In genomic region chr14:12341075-12341788, GRCm38 (mm10) we compare ENCODE assay signal across 8 mouse cellular contexts. TPM values are rescaled to one million over a fixed set of nuclear protein-coding genes. Genes with fewer than 3 reads are reported as not detected.
DNase-seq lines count a peak whose midpoint lies in the region; ATAC-seq lines count a peak whose summit lies in the region.

No protein-coding gene starts in this region.

- ATAC-seq in hindbrain, embryonic 11.5 days (ENCODE audit: low FRiP score), result peak; percentile 25; the same call in 1 of the 2 replicates
- ATAC-seq in hindbrain, embryonic 14.5 days (ENCODE audit: low FRiP score), result no peak
- ATAC-seq in forebrain, embryonic 13.5 days, result no peak
- ATAC-seq in megakaryocyte progenitor cell, adult 5-6 weeks (replicated peaks; ENCODE audit: poor library complexity), result peak; percentile 69

- no peaks in the 10 kb centered on the region for H3K36me3 ChIP-seq in hindbrain, embryonic 11.5 days (ENCODE audit: control insufficient read depth, insufficient read depth, low read length)
- H3K36me3 ChIP-seq in hindbrain, embryonic 14.5 days (replicated peaks; ENCODE audit: control insufficient read depth, insufficient read depth), result no peaks in the 10 kb centered on the region
- H3K36me3 ChIP-seq in forebrain, embryonic 13.5 days (ENCODE audit: poor library complexity, severe bottlenecking), result peaks cover 6% of the 10 kb centered on the region; the same call in 1 of the 2 replicates

- H3K4me1 ChIP-seq in hindbrain, embryonic 11.5 days (replicated peaks; ENCODE audit: control insufficient read depth, insufficient read depth, low read length), result no peaks in the 10 kb centered on the region; the same call in 1 of the 2 replicates
- H3K4me1 ChIP-seq in hindbrain, embryonic 14.5 days (replicated peaks; ENCODE audit: control insufficient read depth, insufficient read depth, low read length), result no peaks in the 10 kb centered on the region
- peaks cover 74% of the 10 kb centered on the region for H3K4me1 ChIP-seq in forebrain, embryonic 13.5 days

- H3K4me2 ChIP-seq in hindbrain, embryonic 11.5 days (replicated peaks; ENCODE audit: low read depth, low read length), result no peak overlapping the region
- H3K4me2 ChIP-seq in hindbrain, embryonic 14.5 days (replicated peaks), result no peak overlapping the region
- H3K4me2 ChIP-seq in forebrain, embryonic 13.5 days, result peak overlapping the region; percentile 60

- H3K27me3 ChIP-seq in hindbrain, embryonic 11.5 days (ENCODE audit: control insufficient read depth, insufficient read depth, low read length), result peaks cover 94% of the 10 kb centered on the region
- H3K27me3 ChIP-seq in hindbrain, embryonic 14.5 days (ENCODE audit: control insufficient read depth, insufficient read depth, low read length), result peaks cover 96% of the 10 kb centered on the region
- peaks cover 79% of the 10 kb centered on the region for H3K27me3 ChIP-seq in forebrain, embryonic 13.5 days

- no peak overlapping the region for H3K4me3 ChIP-seq in hindbrain, embryonic 11.5 days (ENCODE audit: low read depth, low read length)
- no peak overlapping the region for H3K4me3 ChIP-seq in hindbrain, embryonic 14.5 days (replicated peaks; ENCODE audit: low read length)
- H3K4me3 ChIP-seq in forebrain, embryonic 13.5 days, result peak overlapping the region; percentile 61

- peak; percentile 62 for DNase-seq in hindbrain, embryonic 11.5 days (ENCODE audit: low spot score)
- DNase-seq in hindbrain, embryonic 14.5 days (ENCODE audit: low spot score), result no peak
- DNase-seq in R1 (ENCODE audit: low read depth, low spot score), result peak; percentile 33
- no peak for DNase-seq in urinary bladder, postnatal 25 days (ENCODE audit: low spot score)
- DNase-seq in cerebellum, adult 9-11 months, result no peak
- DNase-seq in cerebellum, adult 8-10 months, result no peak

- no peak overlapping the region for H3K9ac ChIP-seq in hindbrain, embryonic 11.5 days (ENCODE audit: low read depth, low read length)
- no peak overlapping the region for H3K9ac ChIP-seq in hindbrain, embryonic 14.5 days
- peak overlapping the region; percentile 92 for H3K9ac ChIP-seq in forebrain, embryonic 13.5 days

- no peak overlapping the region for H3K27ac ChIP-seq in hindbrain, embryonic 11.5 days (ENCODE audit: low read depth, low read length)
- H3K27ac ChIP-seq in hindbrain, embryonic 14.5 days, result no peak overlapping the region
- H3K27ac ChIP-seq in forebrain, embryonic 13.5 days, result peak overlapping the region; percentile 97

- H3K9me3 ChIP-seq in hindbrain, embryonic 11.5 days (ENCODE audit: control insufficient read depth, low read length), result no peaks in the 10 kb centered on the region
- no peaks in the 10 kb centered on the region for H3K9me3 ChIP-seq in hindbrain, embryonic 14.5 days (ENCODE audit: control insufficient read depth, low read length)
- no peaks in the 10 kb centered on the region for H3K9me3 ChIP-seq in forebrain, embryonic 13.5 days (replicated peaks)

- under 1% methylated on average over 42 of the region's 42 CpGs for WGBS in hindbrain, embryonic 11.5 days
- WGBS in hindbrain, embryonic 14.5 days, result under 1% methylated on average over 42 of the region's 42 CpGs
- under 1% methylated on average over 42 of the region's 42 CpGs for WGBS in forebrain, embryonic 13.5 days

RNA-seq across cellular contexts. Expression of gene Fezf2, which starts 6.8 kb away (rescaled TPM):
- polyA plus RNA-seq in hindbrain, embryonic 11.5 days (2014; fragmentation: Nextera tagmentation; extraction: Ambion mirVana), result not detected in 2 replicates
- not detected in 2 replicates for polyA plus RNA-seq in hindbrain, embryonic 14.5 days (2014; fragmentation: Nextera tagmentation; extraction: Ambion mirVana)
- 56.3 and 65.2 TPM in 2 replicates for polyA plus RNA-seq in forebrain, embryonic 13.5 days (2015; fragmentation: Nextera tagmentation; extraction: Ambion mirVana)
- not detected in 2 replicates for total RNA-seq in megakaryocyte progenitor cell, adult 5-6 weeks (2015)
- not detected in 2 replicates for total RNA-seq in megakaryocyte progenitor cell, adult 5-6 weeks (2017)

RNA-seq across cellular contexts. Expression of gene 3830406C13Rik, which starts 57.3 kb away (rescaled TPM):
- 26.2 and 33.2 TPM in 2 replicates for polyA plus RNA-seq in hindbrain, embryonic 11.5 days (2014; fragmentation: Nextera tagmentation; extraction: Ambion mirVana)
- 36.5 and 38.5 TPM in 2 replicates for polyA plus RNA-seq in hindbrain, embryonic 14.5 days (2014; fragmentation: Nextera tagmentation; extraction: Ambion mirVana)
- polyA plus RNA-seq in forebrain, embryonic 13.5 days (2015; fragmentation: Nextera tagmentation; extraction: Ambion mirVana), result 36.9 and 41.9 TPM in 2 replicates
- 28.9 and 30.6 TPM in 2 replicates for total RNA-seq in megakaryocyte progenitor cell, adult 5-6 weeks (2015)
- 24.1 and 28.0 TPM in 2 replicates for total RNA-seq in megakaryocyte progenitor cell, adult 5-6 weeks (2017)

RNA-seq across cellular contexts. Expression of gene Gm49355, which starts 57.5 kb away (rescaled TPM):
- polyA plus RNA-seq in hindbrain, embryonic 11.5 days (2014; fragmentation: Nextera tagmentation; extraction: Ambion mirVana), result 0.08 and 0.23 TPM in 2 replicates
- polyA plus RNA-seq in hindbrain, embryonic 14.5 days (2014; fragmentation: Nextera tagmentation; extraction: Ambion mirVana), result 0.10 and 0.12 TPM in 2 replicates
- polyA plus RNA-seq in forebrain, embryonic 13.5 days (2015; fragmentation: Nextera tagmentation; extraction: Ambion mirVana), result 0.18 and 0.22 TPM in 2 replicates
- 0.05 and 0.15 TPM in 2 replicates for total RNA-seq in megakaryocyte progenitor cell, adult 5-6 weeks (2015)
- total RNA-seq in megakaryocyte progenitor cell, adult 5-6 weeks (2017), result not detected in 2 replicates

Comparison
In these comparisons a context has a peak if more than half of its experiments do, and no peak if none do; other contexts are left out.
1. ATAC-seq: peak in hindbrain, embryonic 11.5 days (single experiment) and megakaryocyte progenitor cell, adult 5-6 weeks (single experiment); none in hindbrain, embryonic 14.5 days (single experiment) and forebrain, embryonic 13.5 days (single experiment).
2. DNase-seq: peak in hindbrain, embryonic 11.5 days (single experiment) and R1 (single experiment); none in hindbrain, embryonic 14.5 days (single experiment), urinary bladder, postnatal 25 days (single experiment), cerebellum, adult 9-11 months (single experiment) and cerebellum, adult 8-10 months (single experiment).
3. RNA of gene Fezf2, which starts 6.8 kb away (polyA plus RNA-seq): 56.3 to 65.2 TPM in forebrain, embryonic 13.5 days; not detected in hindbrain, embryonic 14.5 days and not detected in hindbrain, embryonic 11.5 days; every median in the first group is over 10 times any median in the second.